Mouse (Mus musculus) liver, adult 2 months (tissue): Measurements from ENCODE around the gene Pparg.

Experiments used
- CTCF ChIP-seq: fragments of 200-500 bp; IDR thresholded peaks from 2 replicates; pipeline ENCODE4 v1.5.1; 2011; ENCODE audit warnings: low read depth, low read length, control low read depth
- POLR2A ChIP-seq: fragments of 200-500 bp; IDR thresholded peaks from 2 replicates; pipeline ENCODE4 v1.6.1; 2011; ENCODE audit warnings: low read length, control low read depth; ENCODE audit not compliant: insufficient read depth; ENCODE audit errors: extremely low read depth

DNA sequence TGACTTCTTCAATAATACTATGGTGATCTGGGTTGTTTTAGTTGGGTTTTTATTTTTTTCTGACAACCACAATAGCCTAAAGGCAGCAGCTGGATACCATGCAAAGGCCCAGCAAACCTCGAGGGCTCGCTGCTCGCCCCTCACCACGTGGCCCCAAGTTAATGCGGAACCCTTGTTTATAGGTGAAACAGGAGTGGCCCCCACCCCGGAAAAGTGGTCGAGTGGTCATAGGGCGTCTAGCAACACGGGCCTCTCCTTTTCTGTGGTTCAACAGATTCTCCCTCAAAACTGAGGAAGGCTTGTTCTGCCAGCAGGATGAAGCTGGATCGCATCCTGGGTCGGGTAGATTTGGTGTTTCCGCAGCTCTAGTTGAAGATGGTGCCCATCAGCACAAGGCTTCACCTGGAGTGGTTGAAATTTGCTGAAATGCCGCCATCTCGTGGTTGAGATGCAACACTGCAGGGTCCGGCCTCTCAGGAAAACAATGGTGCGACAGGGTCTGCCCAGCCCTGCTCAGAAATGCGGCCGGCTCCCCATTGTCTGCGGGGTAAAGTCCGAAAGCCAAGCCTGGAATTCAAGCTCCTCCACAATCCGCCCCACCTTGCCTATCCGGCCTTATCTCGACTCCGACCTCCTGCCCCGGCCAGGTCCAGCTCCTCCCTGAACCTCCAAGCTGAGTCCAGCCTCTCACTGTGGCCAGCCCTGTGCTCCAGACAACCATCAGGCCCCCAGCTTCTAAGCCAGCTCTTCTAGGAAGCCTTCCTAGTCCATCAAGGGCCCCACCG is 178.1 kb downstream of the Pparg start:
- TF ChIP-seq CTCF (peak; percentile 96), POLR2A (no peak)
